Mouse (Mus musculus) frontal cortex, postnatal 25 days (tissue): ENCODE data around the gene Slit1.

ENCODE experiments used
- DNase-seq, 2 experiments: peaks; one replicate each; pipeline ENCODE4 v3.0.0; 2022; ENCODE audit warnings: low spot score in 2 of 2

Gene Slit1

GRCm38 (mm10) chr19:41655970-41656369 lies 87.5 kb downstream of the Slit1 start:
- DNase-seq, result peak; percentile 77 to 79

DNA sequence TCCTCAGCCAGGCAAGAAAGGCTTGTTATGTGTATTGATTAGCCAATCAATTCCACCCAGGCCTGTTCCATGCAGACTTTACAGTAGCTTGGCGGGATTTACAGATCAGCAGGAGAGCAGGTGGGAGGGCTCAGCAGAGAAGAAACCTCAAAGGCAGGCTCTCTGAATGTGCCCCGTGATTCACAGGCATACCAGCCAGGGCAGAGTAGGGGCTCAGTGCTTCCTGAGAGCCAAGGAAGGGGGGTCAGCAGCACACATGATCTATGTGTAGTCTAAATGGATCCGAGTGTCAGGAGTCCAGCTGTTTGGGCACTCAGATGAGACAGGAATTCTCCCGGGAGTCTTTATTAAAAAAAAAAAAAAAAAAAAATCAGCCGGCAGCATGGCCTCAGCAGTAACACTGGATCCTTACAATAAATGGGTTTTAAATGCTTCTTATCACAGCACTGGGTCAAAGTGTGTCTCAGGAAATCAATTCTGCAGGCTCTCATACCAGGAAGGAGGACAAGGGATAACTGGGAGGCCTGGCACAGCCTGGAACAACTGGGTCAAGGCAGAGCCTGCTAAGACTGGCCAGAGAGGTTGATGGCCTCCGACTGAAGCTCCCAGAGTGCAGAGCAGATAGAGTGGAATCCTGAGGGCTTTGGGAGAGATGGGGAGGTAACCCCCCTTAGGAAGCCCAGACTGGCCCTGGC lies 88.2 kb downstream of the Slit1 start:
- DNase-seq, result no peak

DNA sequence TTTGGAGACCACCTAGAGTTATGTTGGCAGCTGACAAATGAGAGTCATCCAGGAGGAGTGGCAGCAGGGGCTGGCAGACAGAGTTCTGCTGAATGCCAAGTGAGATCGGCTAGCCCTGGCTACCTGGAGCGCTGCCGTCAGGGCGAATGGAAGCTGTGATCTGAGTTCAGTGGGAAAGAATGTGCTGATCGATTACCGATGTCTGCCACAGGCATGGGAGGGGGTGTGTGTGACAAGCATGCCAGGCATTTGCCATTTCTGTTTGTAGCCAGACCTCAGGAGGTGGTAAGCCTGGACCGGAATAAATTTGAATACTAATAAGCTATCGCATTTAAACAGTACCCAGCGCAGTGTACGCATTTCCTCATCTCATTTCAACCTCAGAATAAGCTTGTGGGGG lies 91.5 kb downstream of the Slit1 start:
- no peak for DNase-seq

DNA sequence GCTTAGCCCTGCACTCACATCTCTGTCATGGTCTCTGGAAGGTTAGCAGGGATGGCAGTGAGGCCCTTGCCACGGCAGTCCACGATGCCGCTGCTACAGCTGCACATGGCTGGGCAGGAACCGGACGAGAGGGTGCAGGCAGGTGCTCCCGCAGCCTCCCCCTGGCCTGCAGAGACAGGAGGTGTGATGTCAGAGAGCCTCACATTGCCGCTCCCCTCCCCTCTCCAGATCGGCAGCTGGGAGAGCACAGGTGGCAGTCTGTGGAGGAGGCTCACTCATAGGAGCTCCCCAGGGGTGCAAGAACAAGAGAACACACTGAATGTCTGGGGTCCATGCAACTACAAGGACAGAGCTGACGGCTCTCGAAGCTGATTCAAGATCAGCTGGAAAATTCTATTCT lies 94.1 kb downstream of the Slit1 start:
- DNase-seq, result no peak

GRCm38 (mm10) chr19:41646947-41647631 lies 96.4 kb downstream of the Slit1 start:
- DNase-seq, result peak; percentile 72 to 78

GRCm38 (mm10) chr19:41643010-41643409 lies 100.5 kb downstream of the Slit1 start:
- DNase-seq, result no peak

- no peak for DNase-seq
Measured at GRCm38 (mm10) chr19:41634999-41635398, 108.5 kb downstream of the Slit1 start.

DNA sequence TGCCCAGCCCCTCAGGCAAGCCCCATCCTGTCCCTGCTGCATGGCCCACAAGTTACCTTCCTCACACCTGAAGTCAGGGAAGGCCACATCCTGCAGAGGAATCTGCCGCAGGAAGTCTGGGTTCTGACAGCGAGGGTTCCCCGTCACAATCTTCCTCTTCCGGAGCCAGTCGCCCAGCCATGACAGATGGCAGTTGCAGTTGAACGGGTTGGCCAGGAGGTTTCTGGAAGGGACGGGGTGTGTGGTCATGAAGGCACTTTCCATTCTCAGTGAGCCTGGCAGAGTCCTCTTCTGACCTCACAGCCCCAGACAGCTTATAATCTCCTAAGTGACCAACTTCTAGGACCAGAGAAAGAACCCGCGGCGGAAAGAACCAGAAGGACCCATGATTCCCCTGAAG lies 109.4 kb downstream of the Slit1 start:
- DNase-seq, result no peak

- DNase-seq, result peak; percentile 28 to 47
Measured at GRCm38 (mm10) chr19:41629532-41629931, 113.9 kb downstream of the Slit1 start.

- DNase-seq, result no peak
Measured at GRCm38 (mm10) chr19:41628970-41629369, 114.5 kb downstream of the Slit1 start.

- no peak for DNase-seq
Measured at GRCm38 (mm10) chr19:41620366-41621092, 122.9 kb downstream of the Slit1 start.

DNA sequence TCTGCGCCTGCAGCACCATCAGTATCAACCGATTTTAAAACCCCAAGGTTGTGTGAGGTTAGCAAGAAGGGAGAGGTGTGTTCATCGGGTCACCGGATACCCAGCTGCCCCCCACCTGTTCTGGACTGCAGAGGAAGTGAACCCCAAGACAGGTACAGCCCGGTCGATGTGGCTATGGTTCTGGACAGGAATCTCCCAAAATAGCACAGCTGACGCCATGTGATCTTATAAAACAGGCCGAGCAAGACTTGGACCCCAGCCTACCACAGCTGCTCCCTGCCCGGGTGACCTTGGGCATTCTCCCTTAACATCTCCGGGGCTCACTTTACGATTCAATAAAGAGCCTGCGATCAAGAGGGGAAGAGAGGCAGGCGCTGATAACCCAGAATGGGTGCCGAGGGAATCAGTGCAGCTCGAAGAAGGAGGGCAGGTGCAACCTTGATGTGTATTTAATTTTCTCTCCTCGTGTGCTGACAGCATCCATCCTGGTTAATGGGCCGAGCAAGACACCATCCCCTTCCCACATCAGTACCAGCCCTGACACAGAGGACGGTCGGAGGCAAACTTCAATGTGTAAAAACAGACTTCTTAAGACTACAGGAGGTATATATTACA lies 124.6 kb downstream of the Slit1 start:
- DNase-seq, result no peak

- no peak for DNase-seq
Measured at GRCm38 (mm10) chr19:41618153-41618657, 125.3 kb downstream of the Slit1 start.

DNA sequence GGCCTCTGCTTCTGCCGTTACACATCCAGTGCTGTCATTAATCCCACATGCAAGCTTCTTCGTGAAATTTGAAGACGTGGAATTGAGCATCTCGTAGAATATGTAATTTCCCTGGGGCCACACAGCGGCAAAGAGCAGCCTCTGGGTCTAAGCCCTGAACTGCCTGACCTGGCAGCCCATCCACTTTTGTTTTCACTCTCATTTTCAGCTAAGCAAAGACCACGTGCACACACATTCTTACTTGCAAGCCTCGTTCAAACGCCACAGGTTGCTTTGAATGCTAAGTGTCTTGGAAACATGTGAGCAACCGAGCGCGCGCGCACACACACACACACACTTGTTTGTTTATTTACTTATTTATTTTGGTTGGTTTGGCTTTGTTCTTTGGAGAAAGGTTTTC lies 126.4 kb downstream of the Slit1 start:
- no peak for DNase-seq

DNA sequence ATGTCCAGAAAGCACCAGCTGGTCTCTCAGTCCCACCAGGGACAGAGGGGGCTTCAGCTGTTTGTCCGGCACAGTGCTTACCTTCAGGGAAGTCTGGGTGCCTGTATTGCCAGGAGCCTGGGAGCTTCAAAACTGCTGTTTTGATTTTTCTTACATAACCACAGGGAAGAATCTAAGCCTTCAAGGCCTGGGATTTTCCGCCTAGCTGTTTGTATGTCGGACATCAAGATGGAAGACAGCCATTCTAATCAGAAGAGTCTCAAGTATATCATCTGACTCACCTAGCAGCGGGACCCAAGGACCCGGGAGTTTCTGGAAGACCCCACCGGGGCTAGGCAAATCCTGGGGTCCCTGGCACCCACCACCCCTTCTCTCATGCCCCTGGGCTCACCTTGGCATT lies 127.2 kb downstream of the Slit1 start:
- no peak for DNase-seq

- no peak for DNase-seq
Measured at GRCm38 (mm10) chr19:41615606-41616224, 127.8 kb downstream of the Slit1 start.

GRCm38 (mm10) chr19:41613325-41614087 lies 130.0 kb downstream of the Slit1 start:
- no peak for DNase-seq

GRCm38 (mm10) chr19:41611683-41612082 lies 131.8 kb downstream of the Slit1 start:
- DNase-seq, result no peak

DNA sequence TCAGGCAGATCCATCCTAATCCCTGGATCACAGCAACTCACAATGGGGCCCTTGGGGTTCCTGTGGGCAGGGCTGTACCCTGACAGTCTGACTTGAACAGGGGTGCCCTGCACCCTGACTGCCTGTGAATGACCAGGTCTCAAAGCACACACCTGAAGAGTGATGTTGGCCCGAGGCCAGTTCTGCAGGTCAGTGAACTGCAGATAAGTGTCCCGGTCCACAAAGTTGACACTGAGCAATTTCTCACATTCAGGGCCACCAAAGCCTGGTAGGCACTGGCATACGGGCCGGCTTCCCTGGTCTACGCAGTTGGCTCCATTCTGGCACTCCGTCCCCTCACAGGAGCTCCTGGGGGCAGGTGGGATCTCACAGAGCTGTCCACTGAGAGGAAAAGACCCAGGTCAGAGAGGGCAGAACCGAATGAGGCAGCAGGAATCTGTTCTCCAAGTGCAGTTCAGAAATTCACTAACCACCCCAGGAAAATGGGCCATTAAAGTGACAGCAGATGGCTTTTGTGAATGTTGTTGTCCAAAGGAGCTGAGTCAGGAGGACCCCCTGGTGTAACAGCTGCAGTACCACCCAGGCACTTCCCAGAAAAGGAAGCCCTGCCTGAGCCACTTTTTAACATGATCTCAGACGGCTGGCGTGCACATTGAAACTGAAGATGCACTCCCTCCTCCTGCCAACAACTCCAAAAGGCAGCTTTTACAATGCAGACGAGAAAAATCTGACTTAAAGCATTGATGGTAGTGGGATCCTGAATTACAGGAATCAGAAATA lies 137.1 kb downstream of the Slit1 start:
- DNase-seq, result no peak

GRCm38 (mm10) chr19:41600647-41601046 lies 142.8 kb downstream of the Slit1 start:
- DNase-seq, result no peak
